Mouse (Mus musculus): Measurements from ENCODE around the gene Ncapg2. TPM values are rescaled to one million over a fixed set of nuclear protein-coding genes. Genes with fewer than 3 reads are reported as not detected.

The Ncapg2 gene
- total and polyA plus RNA-seq, 3 experiments, result 0.55 to 2.4 (median 1.9) TPM

GRCm38 (mm10) chr12:116485591-116486403 is 80.6 kb downstream of the Ncapg2 start, which contains the start of gene Ptprn2:
TSS of gene Ptprn2 (plus strand) at chr12:116485720.
- TF ChIP-seq EP300 (IDR thresholded peaks at IDR 0.05; ENCODE audit: insufficient read depth, low read depth, low read length) (no peak), POLR2A (IDR thresholded peaks at IDR 0.05; ENCODE audit: insufficient read depth, low read depth, low read length) (no peak), CTCF (IDR thresholded peaks at IDR 0.05) (no peak)
- intact Hi-C loops (cut with DNase I), result no loop called here
- no peaks in the 10 kb centered on the region for H3K36me3 ChIP-seq (ENCODE audit: control insufficient read depth, insufficient read depth, low read length)
- H3K4me1 ChIP-seq (ENCODE audit: control insufficient read depth, insufficient read depth, low read length), result peaks cover 1% of the 10 kb centered on the region; the same call in 1 of the 2 replicates
- no peak within 1 kb of the TSS for H3K9ac ChIP-seq (ENCODE audit: low read depth, low read length)
- H3K79me2 ChIP-seq (replicated peaks; ENCODE audit: control insufficient read depth, insufficient read depth, low read length), result no peaks in the 10 kb centered on the region
- peak; percentile 32 to 33 for DNase-seq
- no peak within 1 kb of the TSS for H3K27ac ChIP-seq
- H3K27me3 ChIP-seq (ENCODE audit: control insufficient read depth, insufficient read depth, low read length), result peaks cover 8% of the 10 kb centered on the region
- 2% methylated on average over 76 of the region's 86 CpGs for WGBS
- H3K4me3 ChIP-seq, result peak within 1 kb of the TSS; percentile 41

DNA sequence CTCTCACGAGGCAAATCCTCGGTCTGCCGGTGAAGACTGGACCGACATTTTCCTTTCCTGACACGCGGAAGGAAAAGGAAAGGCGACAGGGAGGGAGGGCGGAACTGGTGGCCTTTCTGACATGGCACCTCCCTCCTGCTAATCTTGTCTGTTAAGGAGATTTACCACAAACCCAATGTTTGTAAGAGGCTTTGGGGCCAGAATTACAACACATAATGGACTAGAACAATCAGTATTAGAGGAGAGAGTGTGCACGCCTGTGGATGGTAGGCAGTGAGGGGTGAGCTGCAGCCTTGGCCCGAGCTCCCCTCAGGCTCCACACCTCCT is 81.2 kb downstream of the Ncapg2 start:
- intact Hi-C loops (cut with DNase I), result no loop called here
- TF ChIP-seq EP300 (IDR thresholded peaks at IDR 0.05; ENCODE audit: insufficient read depth, low read depth, low read length), result no peak
- no peak for TF ChIP-seq CTCF (IDR thresholded peaks at IDR 0.05)
- no peak for TF ChIP-seq POLR2A (IDR thresholded peaks at IDR 0.05; ENCODE audit: insufficient read depth, low read depth, low read length)
- peaks cover 1% of the 10 kb centered on the region; the same call in 1 of the 2 replicates for H3K4me1 ChIP-seq (ENCODE audit: control insufficient read depth, insufficient read depth, low read length)

DNA sequence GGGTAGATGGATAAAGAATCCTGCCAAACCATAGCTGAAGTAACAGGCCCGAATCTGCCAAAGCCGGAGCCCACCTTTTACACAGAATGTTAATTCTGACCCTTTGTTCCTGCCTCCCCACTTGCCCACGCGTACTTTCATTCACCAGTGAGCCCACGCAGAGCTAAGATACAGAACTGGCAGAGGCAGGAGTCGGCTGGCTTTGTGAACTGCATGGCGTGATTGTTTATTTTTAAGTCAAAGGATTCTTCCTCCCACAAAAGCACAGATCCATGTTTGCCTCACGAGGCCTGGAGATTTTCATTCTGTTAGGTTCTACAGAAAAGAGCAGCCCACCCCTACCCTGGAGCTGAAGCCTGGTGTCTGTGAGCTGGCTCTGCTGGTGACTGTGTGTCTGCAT is 83.6 kb downstream of the Ncapg2 start:
- Histone ChIP-seq H3K27me3 (ENCODE audit: control insufficient read depth, insufficient read depth, low read length) (peaks cover 8% of the 10 kb centered on the region), H3K79me2 (replicated peaks; ENCODE audit: control insufficient read depth, insufficient read depth, low read length) (no peaks in the 10 kb centered on the region), H3K4me3 (no peak overlapping the region), H3K9ac (ENCODE audit: low read depth, low read length) (no peak overlapping the region), H3K36me3 (ENCODE audit: control insufficient read depth, insufficient read depth, low read length) (no peaks in the 10 kb centered on the region), H3K27ac (no peak overlapping the region), H3K4me1 (ENCODE audit: control insufficient read depth, insufficient read depth, low read length) (peaks cover 1% of the 10 kb centered on the region; the same call in 1 of the 2 replicates)
- intact Hi-C loops (cut with DNase I), result no loop called here
- WGBS, result 70% methylated on average over 8 of the region's 8 CpGs
- TF ChIP-seq CTCF (IDR thresholded peaks at IDR 0.05) (no peak), POLR2A (IDR thresholded peaks at IDR 0.05; ENCODE audit: insufficient read depth, low read depth, low read length) (no peak), EP300 (IDR thresholded peaks at IDR 0.05; ENCODE audit: insufficient read depth, low read depth, low read length) (no peak)
- no peak for DNase-seq

More for the DNA sequence above, 81.2 kb downstream of the Ncapg2 start:
- WGBS, result 8% methylated on average over 10 of the region's 10 CpGs
- Histone ChIP-seq H3K4me3 (peak overlapping the region; percentile 41), H3K79me2 (replicated peaks; ENCODE audit: control insufficient read depth, insufficient read depth, low read length) (no peaks in the 10 kb centered on the region), H3K27me3 (ENCODE audit: control insufficient read depth, insufficient read depth, low read length) (peaks cover 8% of the 10 kb centered on the region), H3K9ac (ENCODE audit: low read depth, low read length) (no peak overlapping the region), H3K27ac (no peak overlapping the region), H3K36me3 (ENCODE audit: control insufficient read depth, insufficient read depth, low read length) (no peaks in the 10 kb centered on the region)
- DNase-seq, result no peak

GRCm38 (mm10) chr12:116490575-116491356 is 85.6 kb downstream of the Ncapg2 start:
- H3K9ac ChIP-seq (ENCODE audit: low read depth, low read length), result no peak overlapping the region
- H3K36me3 ChIP-seq (ENCODE audit: control insufficient read depth, insufficient read depth, low read length), result no peaks in the 10 kb centered on the region
- H3K4me3 ChIP-seq, result no peak overlapping the region
- no peak for TF ChIP-seq EP300 (IDR thresholded peaks at IDR 0.05; ENCODE audit: insufficient read depth, low read depth, low read length)
- TF ChIP-seq POLR2A (IDR thresholded peaks at IDR 0.05; ENCODE audit: insufficient read depth, low read depth, low read length), result no peak
- TF ChIP-seq CTCF (IDR thresholded peaks at IDR 0.05), result no peak
- peaks cover 1% of the 10 kb centered on the region; the same call in 1 of the 2 replicates for H3K4me1 ChIP-seq (ENCODE audit: control insufficient read depth, insufficient read depth, low read length)
- H3K27me3 ChIP-seq (ENCODE audit: control insufficient read depth, insufficient read depth, low read length), result peaks cover 5% of the 10 kb centered on the region; the same call in 1 of the 2 replicates
- WGBS, result 52% methylated on average over 5 of the region's 5 CpGs
- H3K79me2 ChIP-seq (replicated peaks; ENCODE audit: control insufficient read depth, insufficient read depth, low read length), result no peaks in the 10 kb centered on the region
- H3K27ac ChIP-seq, result no peak overlapping the region
- intact Hi-C loops (cut with DNase I), result no loop called here
- no peak for DNase-seq

GRCm38 (mm10) chr12:116498666-116499065 is 93.5 kb downstream of the Ncapg2 start:
- Histone ChIP-seq H3K36me3 (ENCODE audit: control insufficient read depth, insufficient read depth, low read length) (no peaks in the 10 kb centered on the region), H3K27ac (no peak overlapping the region), H3K4me1 (ENCODE audit: control insufficient read depth, insufficient read depth, low read length) (no peaks in the 10 kb centered on the region; the same call in 1 of the 2 replicates), H3K4me3 (no peak overlapping the region), H3K79me2 (replicated peaks; ENCODE audit: control insufficient read depth, insufficient read depth, low read length) (no peaks in the 10 kb centered on the region), H3K9ac (ENCODE audit: low read depth, low read length) (no peak overlapping the region), H3K27me3 (ENCODE audit: control insufficient read depth, insufficient read depth, low read length) (no peaks in the 10 kb centered on the region)
- TF ChIP-seq CTCF (IDR thresholded peaks at IDR 0.05) (no peak), POLR2A (IDR thresholded peaks at IDR 0.05; ENCODE audit: insufficient read depth, low read depth, low read length) (no peak), EP300 (IDR thresholded peaks at IDR 0.05; ENCODE audit: insufficient read depth, low read depth, low read length) (no peak)
- intact Hi-C loops (cut with DNase I), result no loop called here
- DNase-seq, result no peak
